Mouse (Mus musculus) B cell, adult 62 days (primary cell): Measurements from ENCODE around the gene S100a14. TPM values are rescaled to one million over a fixed set of nuclear protein-coding genes. Genes with fewer than 3 reads are reported as not detected.

ENCODE experiments used
- total RNA-seq: library from RNA; stranded (reverse); gene quantifications from 4 replicates; pipeline ENCODE4 v1.2.4, GENCODE M21; 2023

S100a14 gene
- 0.44 TPM in 1 of 4 replicates, not detected in the others for total RNA-seq

DNA sequence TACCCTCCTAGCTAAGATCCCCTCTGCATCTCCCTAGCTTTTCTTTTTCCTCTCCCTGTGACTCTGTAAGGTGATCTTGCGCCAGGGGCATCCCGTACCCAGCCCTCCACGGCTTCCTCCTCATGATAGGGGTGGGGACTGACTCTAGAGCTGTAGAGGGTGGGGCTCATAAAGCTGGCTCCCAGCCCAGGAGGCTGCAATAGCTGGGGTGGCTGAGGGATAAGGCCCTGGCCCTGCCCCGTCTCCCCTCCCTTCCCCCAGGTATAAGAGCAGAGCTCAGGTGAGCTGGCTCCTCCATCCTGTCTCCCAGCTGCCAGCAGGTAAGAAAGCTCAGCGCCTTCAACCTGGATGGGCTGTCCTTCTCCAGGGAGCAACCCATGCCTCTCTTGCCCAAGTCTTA, at the start of gene S100a14:
S100a14 (plus strand) TSS at position 277 of the 400 bp plus-strand sequence.

GRCm38 (mm10) chr3:90490696-90491256, 35.9 kb upstream of the S100a14 start, which contains the start of gene Snapin:
Gene Snapin, minus strand, starts transcription at chr3:90491033.

GRCm38 (mm10) chr3:90508950-90509746, 17.5 kb upstream of the S100a14 start, which contains the start of gene Chtop:
Gene Chtop, minus strand, starts transcription at chr3:90509498.

DNA sequence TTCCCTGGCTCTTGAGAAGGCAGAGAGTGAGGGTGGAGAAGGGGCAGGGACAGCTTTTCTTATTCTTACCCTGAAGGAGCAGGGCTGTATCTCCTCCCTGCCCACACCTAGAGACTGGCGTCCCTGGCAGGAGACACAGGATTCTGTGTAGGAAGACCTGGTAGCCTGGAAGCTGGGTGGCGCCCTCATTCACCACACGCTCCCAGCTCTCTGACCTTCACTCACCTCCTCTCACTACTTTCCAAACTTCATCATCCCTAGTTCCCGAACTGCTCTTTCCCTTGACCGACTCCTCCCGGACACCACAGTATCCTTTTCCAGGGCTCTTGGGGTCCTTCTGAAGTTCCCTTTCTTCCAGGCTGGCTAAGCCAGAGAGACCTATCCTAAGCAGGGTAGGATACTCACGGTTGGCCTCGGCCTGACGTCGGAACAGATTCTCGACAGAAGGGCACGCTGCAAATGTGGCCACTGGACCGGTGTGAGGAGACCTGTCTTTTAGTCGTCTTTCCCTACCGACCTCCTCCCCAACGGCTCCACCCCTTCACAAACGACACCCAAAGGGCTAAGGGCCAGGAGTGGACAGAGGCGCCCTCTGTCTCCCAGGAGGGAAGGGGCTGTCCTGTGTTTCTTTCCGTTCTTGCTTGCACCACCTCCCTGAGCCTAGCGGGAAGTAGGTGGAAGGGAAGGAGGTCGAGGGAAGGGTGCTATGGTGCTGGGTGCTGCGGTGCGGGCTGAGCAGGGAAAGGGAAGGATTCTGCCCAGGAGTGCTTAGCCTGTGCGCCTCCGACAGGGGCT, 12.7 kb upstream of the S100a14 start, which contains the start of the genes S100a1 and S100a13:
S100a1 (minus strand) TSS at position 597 of the 795 bp plus-strand sequence.
S100a13 (plus strand) TSS at position 640 of the 795 bp plus-strand sequence.

DNA sequence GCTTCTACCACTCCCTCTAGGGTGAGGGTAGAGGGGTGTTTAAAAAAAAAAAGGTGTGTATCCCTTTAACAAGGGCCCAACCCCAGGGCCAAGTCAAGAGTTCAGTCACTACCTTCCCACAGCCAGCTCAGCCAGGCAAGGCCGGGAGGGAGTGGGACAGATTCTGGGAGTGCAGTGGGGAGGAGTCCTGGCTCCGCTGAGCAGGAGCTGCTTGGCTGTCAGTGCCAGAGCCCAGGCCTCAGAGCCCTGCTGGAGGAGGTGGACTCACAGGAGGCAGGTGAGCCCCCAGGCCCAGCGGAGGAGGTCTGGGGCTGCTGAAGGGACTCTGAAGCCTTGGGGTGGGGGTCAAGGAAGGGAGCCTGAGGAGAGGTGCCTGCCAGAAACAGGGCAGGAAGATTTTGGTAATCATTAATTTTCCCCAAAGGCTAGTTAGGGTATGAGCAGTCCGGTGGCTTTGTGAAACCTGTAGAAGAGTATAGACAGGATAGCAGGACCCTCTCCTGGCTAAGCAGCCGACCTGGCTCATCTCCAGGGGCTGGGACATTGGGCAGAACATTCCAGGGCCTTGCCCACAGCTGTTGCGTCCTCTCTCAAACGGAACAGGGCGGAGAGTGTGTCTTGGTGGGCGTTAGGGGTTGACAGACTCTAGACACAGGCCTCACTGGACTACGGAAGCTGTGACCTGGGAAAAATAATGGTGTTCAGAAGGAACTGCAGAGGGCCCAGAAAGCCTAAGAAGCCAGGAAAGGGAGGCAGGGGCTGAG, 10.7 kb downstream of the S100a14 start, which contains the start of gene S100a16:
S100a16 (plus strand) TSS at position 114 of the 764 bp plus-strand sequence.

DNA sequence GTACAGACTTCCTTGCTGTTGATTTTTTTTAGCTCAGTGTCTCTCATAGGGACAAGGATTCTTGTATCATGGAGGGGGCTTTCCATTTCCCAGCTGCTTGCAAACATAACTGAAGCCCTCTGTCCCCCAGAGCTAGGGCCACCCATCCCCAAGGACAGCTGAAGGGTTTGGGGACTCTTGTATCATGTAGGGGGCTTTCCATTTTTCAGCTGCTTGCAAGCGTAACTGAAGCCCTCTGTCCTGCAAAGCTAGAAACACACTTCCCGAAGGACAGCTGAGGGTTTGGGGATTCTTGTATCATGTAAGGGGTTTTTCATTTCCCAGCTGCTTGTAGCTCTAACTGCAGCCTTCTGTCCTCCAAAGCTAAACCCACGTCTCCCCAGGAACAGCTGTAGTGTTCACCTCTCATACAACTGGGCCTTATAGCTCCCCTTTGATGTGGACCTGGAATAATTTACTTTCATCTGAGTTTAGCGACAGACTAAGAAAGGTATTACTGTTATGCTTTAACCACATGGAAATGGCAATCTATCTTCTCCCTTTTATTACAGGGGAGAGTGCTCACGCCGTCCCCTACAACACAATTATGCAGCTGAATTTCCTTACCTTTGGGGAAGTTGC, 33.5 kb downstream of the S100a14 start, which contains the start of gene S100a3:
S100a3 (plus strand) TSS at position 571 of the 621 bp plus-strand sequence.

Other genes starting within 250 kb of the S100a14 start
- gene Gatad2b, start 233.7 kb upstream of the S100a14 start, total RNA-seq = 124 to 137 TPM (median 130 TPM) in 4 replicates
- gene Slc27a3, start 136.9 kb upstream of the S100a14 start, total RNA-seq = 0.91 to 1.4 TPM (median 1.1 TPM) in 4 replicates
- 50.2 to 54.0 TPM (median 52.5 TPM) in 4 replicates for gene Ints3, start 93.2 kb upstream of the S100a14 start, total RNA-seq
- not detected in 4 replicates for gene Npr1, start 61.0 kb upstream of the S100a14 start, total RNA-seq
- gene Ilf2, start 50.7 kb upstream of the S100a14 start, total RNA-seq = 92.2 to 99.3 TPM (median 93.2 TPM) in 4 replicates
- gene Snapin, start 35.8 kb upstream of the S100a14 start, total RNA-seq = 56.1 to 60.1 TPM (median 57.1 TPM) in 4 replicates
- 193 to 200 TPM (median 196 TPM) in 4 replicates for gene Chtop, start 17.4 kb upstream of the S100a14 start, total RNA-seq
- gene S100a1, start 12.5 kb upstream of the S100a14 start, total RNA-seq = 0.95 to 1.3 TPM in 2 of 4 replicates, not detected in the others
- gene S100a13, start 12.4 kb upstream of the S100a14 start, total RNA-seq = 14.6 to 23.9 TPM (median 17.6 TPM) in 4 replicates
- gene S100a16, start 10.4 kb downstream of the S100a14 start, total RNA-seq = not detected in 4 replicates
- gene S100a3, start 33.7 kb downstream of the S100a14 start, total RNA-seq = 2.2 TPM in 1 of 4 replicates, not detected in the others
- gene S100a2, start 63.4 kb downstream of the S100a14 start, total RNA-seq = not detected in 4 replicates
- gene Gm42674, start 75.0 kb downstream of the S100a14 start, total RNA-seq = not detected in 4 replicates
- gene S100a4, start 76.9 kb downstream of the S100a14 start, total RNA-seq = 48.5 to 75.1 TPM (median 62.5 TPM) in 4 replicates
- gene S100a5, start 81.7 kb downstream of the S100a14 start, total RNA-seq = 3.9 to 4.7 TPM (median 4.0 TPM) in 3 of 4 replicates, not detected in the other
- gene S100a6, start 86.0 kb downstream of the S100a14 start, total RNA-seq = 71.2 to 102 TPM (median 82.5 TPM) in 4 replicates
- gene S100a7a, start 127.2 kb downstream of the S100a14 start, total RNA-seq = 0.46 TPM in 1 of 4 replicates, not detected in the others
- gene S100a8, start 142.1 kb downstream of the S100a14 start, total RNA-seq = 5.7 to 11.2 TPM (median 8.4 TPM) in 4 replicates
- 9.1 to 13.0 TPM (median 10.7 TPM) in 4 replicates for gene S100a9, start 168.9 kb downstream of the S100a14 start, total RNA-seq
- gene Pglyrp4, start 200.1 kb downstream of the S100a14 start, total RNA-seq = not detected in 4 replicates